ENCODE assay signal across 11 mouse cellular contexts in genomic region chr9:103212654-103213420, GRCm38 (mm10). TPM values are rescaled to one million over a fixed set of nuclear protein-coding genes. Genes with fewer than 3 reads are reported as not detected.
DNase-seq lines count a peak whose midpoint lies in the region; ATAC-seq and TF ChIP-seq lines count a peak whose summit lies in the region.
"Had no signal": no experiment of that assay in that cellular context is flagged by ENCODE, and none has a peak within 500 bp of the region (broad histone marks: within the 10 kb centered on the region; RNA-seq: fewer than 3 reads in every experiment).

No protein-coding gene starts in this region.

- WGBS in heart, embryonic 14.5 days: 62% methylated on average over 28 of the region's 28 CpGs
- 84% methylated on average over 28 of the region's 28 CpGs for WGBS in limb, embryonic 10.5 days

- H3K9ac ChIP-seq in heart, embryonic 14.5 days (ENCODE audit: low read length): 0 out of 2 replicates have a peak overlapping the region, but pooled peaks have one; percentile 2

- H3K9me3 ChIP-seq in heart, embryonic 14.5 days (ENCODE audit: control insufficient read depth, low read length): no peaks in the 10 kb centered on the region
- H3K9me3 ChIP-seq in limb, embryonic 10.5 days (replicated peaks): no peaks in the 10 kb centered on the region
- H3K9me3 ChIP-seq: G1E had no signal

- peaks cover 2 to 8% of the 10 kb centered on the region in 2 experiments; a peak in 2 of 4 replicates for H3K4me1 ChIP-seq in heart, embryonic 14.5 days (ENCODE audit: control insufficient read depth in 2 of 2, insufficient read depth in 2 of 2, low read length in 2 of 2)
- H3K4me1 ChIP-seq in limb, embryonic 10.5 days: no peaks in the 10 kb centered on the region

- no peaks in the 10 kb centered on the region for H3K27me3 ChIP-seq in heart, embryonic 14.5 days (ENCODE audit: control insufficient read depth, insufficient read depth, low read length)
- 0 out of 2 replicates have a peak, but pooled peaks cover 5% of the 10 kb centered on the region for H3K27me3 ChIP-seq in limb, embryonic 10.5 days (ENCODE audit: low read depth, poor library complexity, severe bottlenecking)

- peak overlapping the region in 1 of 2 experiments; percentile 1; a peak in 1 of 4 replicates for H3K27ac ChIP-seq in heart, embryonic 14.5 days (replicated peaks in 1 of 2; ENCODE audit: control insufficient read depth in 1 of 2, insufficient read depth in 1 of 2, low read depth in 2 of 2, low read length in 2 of 2)
- no peak overlapping the region for H3K27ac ChIP-seq in limb, embryonic 10.5 days

- H3K4me3 ChIP-seq in heart, embryonic 14.5 days (ENCODE audit: control insufficient read depth in 1 of 2, insufficient read depth in 1 of 2, low read depth in 1 of 2, low read length in 2 of 2): peak overlapping the region; percentile 23 to 41
- H3K4me3 ChIP-seq in limb, embryonic 10.5 days: peak overlapping the region; percentile 16; the same call in 1 of the 2 replicates

- DNase-seq in heart, adult 8-10 months (ENCODE audit: low spot score): no peak
- DNase-seq in A20 (ENCODE audit: low read depth, low spot score): peak; percentile 88
- peak; percentile 42 for DNase-seq in brain, embryonic 14.5 days (ENCODE audit: low read depth)
- no peak for DNase-seq in limb, embryonic 10.5 days (ENCODE audit: low spot score)
- DNase-seq in spleen, postnatal 36 days (ENCODE audit: low spot score in 2 of 2): no peak
- DNase-seq in thymus, postnatal 0 days (ENCODE audit: low spot score): no peak
- DNase-seq in cerebellum, postnatal 36 days: no peak

- peak overlapping the region; percentile 50 for H3K4me2 ChIP-seq in heart, embryonic 14.5 days (ENCODE audit: low read length)

- no peak for TF ChIP-seq POLR2A in brain, embryonic 14.5 days (IDR thresholded peaks at IDR 0.05; ENCODE audit: borderline replicate concordance, extremely low read depth, insufficient read depth, insufficient read length, poor library complexity, severe bottlenecking)

- no peaks in the 10 kb centered on the region for H3K36me3 ChIP-seq in heart, embryonic 14.5 days (ENCODE audit: control insufficient read depth, insufficient read depth, low read length)
- no peaks in the 10 kb centered on the region for H3K36me3 ChIP-seq in limb, embryonic 10.5 days
- H3K36me3 ChIP-seq: G1E had no signal

- ATAC-seq in heart, embryonic 14.5 days (ENCODE audit: insufficient number of reproducible peaks, insufficient read depth, low FRiP score, low read depth): no peak

- no peak for TF ChIP-seq CTCF in brain, embryonic 14.5 days (IDR thresholded peaks at IDR 0.05; ENCODE audit: borderline replicate concordance, extremely low read depth, insufficient read depth, insufficient read length)

RNA-seq across cellular contexts. Expression of gene Srprb, which starts 10.9 kb away (rescaled TPM):
- polyA plus RNA-seq in heart, embryonic 14.5 days (2014; fragmentation: Nextera tagmentation; extraction: Ambion mirVana): 43.1 and 44.6 TPM in 2 replicates
- 10 to 100 TPM; 18.1 to 21.5 (median 19.1) TPM for total RNA-seq in heart, adult 8-10 months (2022)
- 58.0 and 59.4 TPM in 2 replicates for polyA plus RNA-seq in brain, embryonic 14.5 days (2012; rRNA removed)
- 72.4 and 74.1 TPM in 2 replicates for polyA plus RNA-seq in limb, embryonic 10.5 days (2016; fragmentation: Nextera tagmentation; extraction: Ambion mirVana)
- polyA plus RNA-seq in thymus, postnatal 0 days (2015; fragmentation: Nextera tagmentation; extraction: Ambion mirVana): 26.9 and 27.0 TPM in 2 replicates

RNA-seq across cellular contexts. Expression of gene Gm20425, which starts 17.3 kb away (rescaled TPM):
- polyA plus RNA-seq in heart, embryonic 14.5 days (2014; fragmentation: Nextera tagmentation; extraction: Ambion mirVana): 0.07 TPM in 1 of 2 replicates, not detected in the other
- total RNA-seq in heart, adult 8-10 months (2022): 1 to 10 TPM; 5.3 to 5.9 (median 5.5) TPM
- polyA plus RNA-seq in brain, embryonic 14.5 days (2012; rRNA removed): not detected in 2 replicates
- polyA plus RNA-seq in limb, embryonic 10.5 days (2016; fragmentation: Nextera tagmentation; extraction: Ambion mirVana): not detected in 2 replicates
- polyA plus RNA-seq in thymus, postnatal 0 days (2015; fragmentation: Nextera tagmentation; extraction: Ambion mirVana): 3.7 and 4.1 TPM in 2 replicates
- total RNA-seq: G1E had no signal
- polyA plus RNA-seq: embryonic facial prominence, embryonic 11.5 days; G1E; spleen, adult 2 months had no signal

RNA-seq across cellular contexts. Expression of gene Trf, which starts 17.4 kb away (rescaled TPM):
- polyA plus RNA-seq in heart, embryonic 14.5 days (2014; fragmentation: Nextera tagmentation; extraction: Ambion mirVana): 40.1 and 44.0 TPM in 2 replicates
- 10 to 100 TPM; 37.9 to 56.1 (median 43.3) TPM for total RNA-seq in heart, adult 8-10 months (2022)
- 10.2 and 19.0 TPM in 2 replicates for polyA plus RNA-seq in brain, embryonic 14.5 days (2012; rRNA removed)
- polyA plus RNA-seq in limb, embryonic 10.5 days (2016; fragmentation: Nextera tagmentation; extraction: Ambion mirVana): 9.3 and 10.5 TPM in 2 replicates
- 42.7 and 46.7 TPM in 2 replicates for polyA plus RNA-seq in thymus, postnatal 0 days (2015; fragmentation: Nextera tagmentation; extraction: Ambion mirVana)

Comparison
In these comparisons a context has a peak if more than half of its experiments do, and no peak if none do; other contexts are left out.
1. DNase-seq: peak in A20 (single experiment) and brain, embryonic 14.5 days (single experiment); none in heart, adult 8-10 months (single experiment), limb, embryonic 10.5 days (single experiment), spleen, postnatal 36 days (0 of 2), thymus, postnatal 0 days (single experiment) and cerebellum, postnatal 36 days (0 of 2).